Mouse (Mus musculus) forebrain, embryonic 12.5 days (tissue): ENCODE measurements around the gene Pisd. TPM values are rescaled to one million over a fixed set of nuclear protein-coding genes. Genes with fewer than 3 reads are reported as not detected.

Source experiments
- polyA plus RNA-seq: library from polyadenylated mRNA; unstranded; fragments of >200 nt; fragmentation: Nextera tagmentation; extraction: Ambion mirVana; gene quantifications from 2 replicates; pipeline ENCODE4 v1.2.1, GENCODE M21; 2016

Pisd gene
- polyA plus RNA-seq, 1 experiment from 2014 or later = 70.7 TPM

Other genes starting within 250 kb of the Pisd start
- 32.6 and 34.2 TPM in 2 replicates for gene Yes1, start 174.5 kb downstream of the Pisd start, polyA plus RNA-seq
- gene Gm20671, start 41.5 kb upstream of the Pisd start, polyA plus RNA-seq = not detected in 2 replicates
- gene Prr14l, start 68.6 kb upstream of the Pisd start, polyA plus RNA-seq = 14.2 and 18.5 TPM in 2 replicates
- 39.6 and 40.2 TPM in 2 replicates for gene Depdc5, start 78.1 kb upstream of the Pisd start, polyA plus RNA-seq
- gene Ywhah, start 233.2 kb upstream of the Pisd start, polyA plus RNA-seq = 453 and 463 TPM in 2 replicates